Mouse (Mus musculus): ENCODE measurements around the gene Wdr95. TPM values are rescaled to one million over a fixed set of nuclear protein-coding genes. Genes with fewer than 3 reads are reported as not detected.
A peak's percentile ranks its signal among the peaks of the same experiment; 100 is the strongest.

The Wdr95 gene
- polyA plus RNA-seq, 1 experiment from 2014 or later: not detected

DNA sequence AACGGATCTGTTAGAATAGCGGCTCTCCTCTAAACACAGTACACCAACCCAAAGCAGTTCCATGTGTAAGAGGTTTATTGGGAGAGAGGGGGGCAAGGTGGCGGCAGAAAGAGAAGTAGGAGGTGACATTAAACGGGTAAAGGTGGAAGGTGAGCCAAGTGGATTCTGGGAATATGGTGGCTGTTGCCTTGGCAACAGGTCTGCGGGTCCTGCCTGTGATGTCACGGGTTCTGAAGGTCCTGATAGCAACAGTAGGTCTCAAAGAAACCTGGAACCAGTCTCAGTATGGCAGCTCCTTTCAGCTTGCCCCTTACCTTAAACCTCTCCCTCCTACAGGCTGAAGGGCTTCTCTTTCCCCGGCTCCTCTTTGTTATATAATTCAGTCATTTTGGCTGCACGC, 25.9 kb downstream of the Wdr95 start:
- 82% methylated on average over 8 of the region's 8 CpGs for WGBS

DNA sequence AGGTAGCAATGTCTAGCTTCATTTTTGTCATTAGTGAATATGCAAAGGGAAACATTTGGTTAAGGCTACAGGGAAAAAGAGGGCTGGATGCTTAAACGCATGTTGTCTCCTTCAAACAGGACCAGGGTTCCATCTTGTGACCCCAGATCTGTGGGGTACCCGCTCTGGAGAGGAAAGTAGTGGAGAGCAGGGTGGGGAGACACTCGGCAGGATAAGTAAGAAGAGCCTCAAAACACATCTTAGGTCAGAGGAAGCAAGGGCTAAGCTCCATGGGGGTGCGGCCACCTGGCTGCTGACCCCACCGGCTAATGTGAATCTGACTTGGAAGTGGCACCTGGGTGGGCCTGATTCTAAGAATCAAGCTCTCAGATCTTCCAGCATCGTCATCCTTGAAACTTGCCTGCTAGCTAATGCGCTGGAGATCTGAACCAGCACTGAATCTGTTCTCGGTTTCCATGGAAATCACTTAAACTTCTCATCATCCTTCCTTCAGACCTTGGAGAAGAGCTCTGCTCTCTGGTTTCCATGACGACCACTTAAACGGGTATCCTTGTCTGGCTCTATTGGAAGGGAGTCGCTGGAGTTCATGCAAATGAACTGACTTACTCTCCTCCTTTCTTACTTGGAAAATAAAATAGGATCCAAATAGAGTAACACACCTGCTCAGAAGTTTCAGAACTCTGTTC, 32.6 kb downstream of the Wdr95 start:
- Histone ChIP-seq H3K4me3 (ENCODE audit: low read depth, low read length) (no peak overlapping the region), H3K27ac (ENCODE audit: low read depth) (no peak overlapping the region), H3K9ac (no peak overlapping the region), H3K9me3 (ENCODE audit: low read depth, low read length) (no peaks in the 10 kb centered on the region), H3K36me3 (ENCODE audit: insufficient read depth) (no peaks in the 10 kb centered on the region), H3K27me3 (ENCODE audit: insufficient read depth, low read length) (no peaks in the 10 kb centered on the region), H3K4me1 (ENCODE audit: insufficient read depth) (no peaks in the 10 kb centered on the region), H3K4me2 (no peak overlapping the region)
- no peak for TF ChIP-seq CTCF (IDR thresholded peaks at IDR 0.05; ENCODE audit: low read depth)
- DNase-seq (peak; percentile 14), ATAC-seq (ENCODE audit: insufficient read depth) (no peak)
- 48% methylated on average over 11 of the region's 11 CpGs for WGBS

More for the DNA sequence above, 25.9 kb downstream of the Wdr95 start:
- H3K27me3 ChIP-seq (ENCODE audit: insufficient read depth, low read length): no peaks in the 10 kb centered on the region
- H3K9me3 ChIP-seq (ENCODE audit: low read depth, low read length): no peaks in the 10 kb centered on the region
- TF ChIP-seq CTCF (IDR thresholded peaks at IDR 0.05; ENCODE audit: low read depth): no peak
- ATAC-seq (ENCODE audit: insufficient read depth) (no peak), DNase-seq (no peak)
- H3K4me2 ChIP-seq: no peak overlapping the region
- no peak overlapping the region for H3K4me3 ChIP-seq (ENCODE audit: low read depth, low read length)
- H3K4me1 ChIP-seq (ENCODE audit: insufficient read depth): no peaks in the 10 kb centered on the region
- H3K9ac ChIP-seq: no peak overlapping the region
- no peak overlapping the region for H3K27ac ChIP-seq (ENCODE audit: low read depth)
- no peaks in the 10 kb centered on the region for H3K36me3 ChIP-seq (ENCODE audit: insufficient read depth)

DNA sequence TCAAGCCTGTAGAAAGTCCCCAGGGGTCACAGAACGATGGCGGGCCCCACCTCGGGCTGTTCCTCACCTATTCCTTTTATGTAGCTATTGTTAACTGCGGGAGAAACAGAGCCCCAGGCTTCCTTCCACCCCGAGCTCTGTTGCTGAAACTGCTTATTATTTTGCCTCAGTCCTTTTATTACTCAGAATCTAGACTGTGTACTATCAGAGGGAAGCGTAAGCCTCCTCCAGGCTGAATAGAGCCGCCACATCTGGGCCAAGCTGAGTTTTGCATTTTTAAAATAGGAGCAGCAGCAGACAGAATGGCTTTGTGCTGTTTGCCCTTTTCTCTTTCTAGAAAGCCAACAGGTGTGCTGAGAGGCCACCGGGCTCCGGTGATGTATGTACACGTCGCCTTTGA, 37.5 kb downstream of the Wdr95 start:
- 53% methylated on average over 11 of the region's 11 CpGs for WGBS

DNA sequence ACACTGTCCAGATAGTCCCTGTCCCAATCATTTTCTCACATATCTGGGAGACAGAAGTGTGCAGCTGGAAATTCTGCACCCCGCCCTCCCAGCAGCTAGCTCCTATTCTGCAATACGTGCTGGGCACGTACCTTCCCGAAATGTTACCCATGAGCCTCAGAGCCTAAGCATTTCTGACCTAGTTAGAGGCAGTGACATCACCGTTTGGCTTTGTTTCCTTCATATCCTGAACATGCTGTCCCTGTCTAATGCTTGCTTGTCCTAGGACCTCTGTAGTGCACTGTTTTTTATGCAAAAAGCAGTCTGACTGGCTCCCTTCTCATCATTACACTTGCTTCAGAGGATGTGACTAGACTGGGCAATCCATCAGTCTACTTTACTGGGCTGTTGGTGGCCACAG, 38.5 kb downstream of the Wdr95 start:
- ATAC-seq (ENCODE audit: insufficient read depth): no peak
- DNase-seq: no peak
- Histone ChIP-seq H3K27me3 (ENCODE audit: insufficient read depth, low read length) (no peaks in the 10 kb centered on the region), H3K9ac (no peak overlapping the region), H3K4me1 (ENCODE audit: insufficient read depth) (no peaks in the 10 kb centered on the region), H3K27ac (ENCODE audit: low read depth) (no peak overlapping the region), H3K9me3 (ENCODE audit: low read depth, low read length) (no peaks in the 10 kb centered on the region), H3K36me3 (ENCODE audit: insufficient read depth) (no peaks in the 10 kb centered on the region), H3K4me2 (no peak overlapping the region), H3K4me3 (ENCODE audit: low read depth, low read length) (no peak overlapping the region)
- WGBS: 69% methylated on average over 5 of the region's 5 CpGs
- no peak for TF ChIP-seq CTCF (IDR thresholded peaks at IDR 0.05; ENCODE audit: low read depth)

More for the DNA sequence above, 37.5 kb downstream of the Wdr95 start:
- Histone ChIP-seq H3K27me3 (ENCODE audit: insufficient read depth, low read length) (no peaks in the 10 kb centered on the region), H3K4me3 (ENCODE audit: low read depth, low read length) (no peak overlapping the region), H3K4me2 (no peak overlapping the region), H3K27ac (ENCODE audit: low read depth) (no peak overlapping the region), H3K4me1 (ENCODE audit: insufficient read depth) (no peaks in the 10 kb centered on the region), H3K36me3 (ENCODE audit: insufficient read depth) (no peaks in the 10 kb centered on the region), H3K9ac (no peak overlapping the region), H3K9me3 (ENCODE audit: low read depth, low read length) (no peaks in the 10 kb centered on the region)
- ATAC-seq (ENCODE audit: insufficient read depth) (no peak), DNase-seq (no peak)
- no peak for TF ChIP-seq CTCF (IDR thresholded peaks at IDR 0.05; ENCODE audit: low read depth)

DNA sequence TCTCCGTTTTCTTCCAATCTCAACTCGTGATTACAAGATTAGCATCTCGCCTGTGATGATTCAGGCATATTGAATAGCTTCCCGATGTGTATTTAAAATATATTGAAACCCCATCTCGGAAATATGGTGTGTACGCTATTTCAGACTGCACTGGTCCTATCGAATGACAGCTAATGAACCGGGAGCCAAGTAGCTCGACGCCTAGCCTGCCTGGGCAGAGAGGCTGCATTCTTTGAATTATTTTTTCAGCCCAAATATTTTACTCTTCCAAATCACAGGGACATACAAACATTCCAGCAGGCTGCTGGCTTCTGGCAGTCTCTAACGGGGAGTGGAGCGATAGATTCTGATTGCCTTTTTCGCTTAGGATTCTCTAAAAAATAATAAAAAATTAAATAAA, 40.5 kb downstream of the Wdr95 start:
- H3K27me3 ChIP-seq (ENCODE audit: insufficient read depth, low read length): no peaks in the 10 kb centered on the region
- H3K27ac ChIP-seq (ENCODE audit: low read depth): no peak overlapping the region
- H3K4me3 ChIP-seq (ENCODE audit: low read depth, low read length): no peak overlapping the region
- H3K36me3 ChIP-seq (ENCODE audit: insufficient read depth): no peaks in the 10 kb centered on the region
- no peaks in the 10 kb centered on the region for H3K4me1 ChIP-seq (ENCODE audit: insufficient read depth)
- ATAC-seq (ENCODE audit: insufficient read depth) (no peak), DNase-seq (peak; percentile 45)
- TF ChIP-seq CTCF (IDR thresholded peaks at IDR 0.05; ENCODE audit: low read depth): no peak
- no peak overlapping the region for H3K4me2 ChIP-seq
- no peak overlapping the region for H3K9ac ChIP-seq
- H3K9me3 ChIP-seq (ENCODE audit: low read depth, low read length): no peaks in the 10 kb centered on the region
- WGBS: 51% methylated on average over 13 of the region's 13 CpGs

DNA sequence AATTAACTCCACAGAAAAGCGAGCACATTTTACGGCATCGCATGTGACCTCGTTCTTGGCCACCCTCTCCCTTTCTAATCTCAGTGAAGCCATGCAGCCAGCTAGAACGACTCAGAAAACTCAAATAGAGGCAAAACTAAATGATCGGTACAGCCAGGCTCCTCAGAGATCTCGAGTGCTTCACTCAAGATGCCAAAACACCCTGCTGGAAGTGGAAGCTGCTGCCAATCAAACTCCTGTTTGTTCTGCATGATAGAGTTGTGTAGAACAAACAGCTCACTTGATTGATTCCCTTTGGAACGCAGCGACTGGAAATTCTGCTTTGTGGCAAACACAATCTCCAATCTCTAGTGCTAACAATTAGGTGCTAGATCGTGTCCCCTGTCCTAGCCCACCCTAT, 48.5 kb downstream of the Wdr95 start:
- no peak for TF ChIP-seq CTCF (IDR thresholded peaks at IDR 0.05; ENCODE audit: low read depth)
- no peak for DNase-seq
- Histone ChIP-seq H3K4me3 (ENCODE audit: low read depth, low read length) (no peak overlapping the region), H3K4me2 (no peak overlapping the region), H3K27me3 (ENCODE audit: insufficient read depth, low read length) (no peaks in the 10 kb centered on the region), H3K4me1 (ENCODE audit: insufficient read depth) (no peaks in the 10 kb centered on the region), H3K27ac (ENCODE audit: low read depth) (no peak overlapping the region), H3K9ac (no peak overlapping the region), H3K9me3 (ENCODE audit: low read depth, low read length) (no peaks in the 10 kb centered on the region), H3K36me3 (ENCODE audit: insufficient read depth) (no peaks in the 10 kb centered on the region)
- WGBS: 35% methylated on average over 10 of the region's 10 CpGs
- no peak for ATAC-seq (ENCODE audit: insufficient read depth)

DNA sequence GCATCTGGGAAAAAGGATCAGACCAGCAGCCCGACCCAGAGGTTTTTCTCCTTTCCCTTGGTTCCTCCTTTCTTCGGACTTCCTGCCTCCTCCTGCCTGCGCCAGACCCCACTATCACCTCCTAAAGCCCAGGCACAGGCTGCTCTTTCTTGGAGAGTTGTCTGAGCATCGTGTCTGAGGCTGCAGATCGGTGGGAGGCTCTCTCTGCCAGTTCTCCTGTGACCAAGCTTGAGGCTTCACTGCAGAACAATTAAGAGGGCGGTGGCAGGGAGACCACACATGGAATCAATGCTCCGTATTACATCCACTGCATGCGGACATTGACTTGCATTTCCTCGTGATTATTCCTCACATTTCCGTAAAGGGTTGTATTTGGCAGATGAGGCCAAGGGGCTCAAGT, 49.0 kb downstream of the Wdr95 start:
- WGBS: 26% methylated on average over 10 of the region's 10 CpGs
- Histone ChIP-seq H3K9ac (no peak overlapping the region), H3K4me1 (ENCODE audit: insufficient read depth) (no peaks in the 10 kb centered on the region), H3K27me3 (ENCODE audit: insufficient read depth, low read length) (no peaks in the 10 kb centered on the region), H3K27ac (ENCODE audit: low read depth) (no peak overlapping the region), H3K36me3 (ENCODE audit: insufficient read depth) (no peaks in the 10 kb centered on the region), H3K4me2 (no peak overlapping the region), H3K9me3 (ENCODE audit: low read depth, low read length) (no peaks in the 10 kb centered on the region), H3K4me3 (ENCODE audit: low read depth, low read length) (no peak overlapping the region)
- ATAC-seq (ENCODE audit: insufficient read depth) (no peak), DNase-seq (no peak)
- TF ChIP-seq CTCF (IDR thresholded peaks at IDR 0.05; ENCODE audit: low read depth): no peak

All from lung, embryonic 14.5 days (tissue).